Mouse (Mus musculus) E14TG2a.4 (cell line): ENCODE data around the gene Paqr8.

Experiments
- H3K27me3 ChIP-seq: 2 replicates; pipeline ENCODE4 v1.6.1; 2014; ENCODE audit warnings: low read length, control low read depth; ENCODE audit not compliant: insufficient read depth
- H3K36me3 ChIP-seq: 2 replicates; pipeline ENCODE4 v1.6.1; 2014; ENCODE audit warnings: low read length, control low read depth; ENCODE audit not compliant: insufficient read depth
- H3K4me1 ChIP-seq: replicated peaks from 2 replicates; pipeline ENCODE4 v1.6.1; 2014; ENCODE audit warnings: low read depth, low read length, control low read depth
- H3K4me3 ChIP-seq: replicated peaks from 2 replicates; pipeline ENCODE4 v1.5.1; 2014; ENCODE audit warnings: mild to moderate bottlenecking, low read length
- H3K9me3 ChIP-seq: 2 replicates; pipeline ENCODE4 v1.6.1; 2014; ENCODE audit warnings: low read length, control low read depth
- CTCF ChIP-seq: conservative IDR thresholded peaks from 2 replicates; pipeline ENCODE4 v1.5.1; 2014; ENCODE audit warnings: low read length
- NANOG ChIP-seq: IDR thresholded peaks from 2 replicates; pipeline ENCODE4 v1.6.1; 2014; ENCODE audit warnings: borderline replicate concordance, low read length, mixed read lengths
- POU5F1 ChIP-seq: IDR thresholded peaks from 2 replicates; pipeline ENCODE4 v1.6.1; 2014; ENCODE audit warnings: low read length, borderline replicate concordance

Paqr8 gene

DNA sequence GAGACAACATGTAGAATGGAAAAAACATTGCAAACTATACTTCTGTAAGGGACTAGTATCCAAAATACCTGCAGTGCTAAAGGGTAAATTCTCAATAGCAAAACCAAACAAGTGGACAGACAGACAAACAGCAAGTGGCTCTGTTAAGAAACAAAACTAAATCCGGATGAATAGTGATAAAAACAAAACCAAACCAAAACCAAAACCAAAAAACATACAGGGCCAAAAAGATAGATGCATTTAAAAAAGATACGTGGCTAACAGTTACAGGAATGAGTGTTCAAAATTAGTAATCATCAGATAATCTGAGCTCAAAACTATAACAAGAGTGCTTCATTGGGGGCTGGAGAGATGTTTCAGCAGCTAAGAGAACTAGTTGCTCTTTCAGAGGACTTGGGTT is 79.2 kb downstream of the Paqr8 start:
- peaks cover 14% of the 10 kb centered on the region for H3K4me1 ChIP-seq
- no peaks in the 10 kb centered on the region; the same call in 1 of the 2 replicates for H3K9me3 ChIP-seq
- H3K4me3 ChIP-seq: no peak overlapping the region
- H3K36me3 ChIP-seq: no peaks in the 10 kb centered on the region
- TF ChIP-seq NANOG: no peak
- TF ChIP-seq POU5F1: no peak
- no peak for TF ChIP-seq CTCF
- H3K27me3 ChIP-seq: no peaks in the 10 kb centered on the region

DNA sequence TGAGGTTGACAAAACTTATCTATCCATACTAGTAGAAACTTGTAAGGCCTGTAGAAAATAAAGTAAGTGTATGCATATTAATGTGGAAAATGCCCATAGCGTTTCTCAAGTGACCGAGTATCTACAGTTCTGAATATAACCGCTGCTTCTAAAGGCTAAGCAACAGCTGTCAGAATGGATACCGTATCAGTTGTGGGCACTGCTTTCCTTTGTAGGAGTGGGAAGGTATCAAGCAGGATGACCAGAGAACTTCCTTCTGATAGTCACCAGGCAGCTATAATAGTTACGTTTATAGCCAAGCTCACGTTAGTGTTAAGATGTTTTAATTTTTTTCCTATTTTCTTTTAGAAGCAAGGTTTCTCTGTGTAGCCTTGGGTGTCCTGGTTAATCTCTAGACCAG is 83.0 kb downstream of the Paqr8 start:
- 0 out of 2 replicates have a peak, but pooled peaks cover 10% of the 10 kb centered on the region for H3K9me3 ChIP-seq
- TF ChIP-seq POU5F1 (no peak), NANOG (no peak), CTCF (no peak)
- no peaks in the 10 kb centered on the region for H3K36me3 ChIP-seq
- H3K4me1 ChIP-seq: peaks cover 19% of the 10 kb centered on the region
- no peaks in the 10 kb centered on the region for H3K27me3 ChIP-seq
- no peak overlapping the region for H3K4me3 ChIP-seq

DNA sequence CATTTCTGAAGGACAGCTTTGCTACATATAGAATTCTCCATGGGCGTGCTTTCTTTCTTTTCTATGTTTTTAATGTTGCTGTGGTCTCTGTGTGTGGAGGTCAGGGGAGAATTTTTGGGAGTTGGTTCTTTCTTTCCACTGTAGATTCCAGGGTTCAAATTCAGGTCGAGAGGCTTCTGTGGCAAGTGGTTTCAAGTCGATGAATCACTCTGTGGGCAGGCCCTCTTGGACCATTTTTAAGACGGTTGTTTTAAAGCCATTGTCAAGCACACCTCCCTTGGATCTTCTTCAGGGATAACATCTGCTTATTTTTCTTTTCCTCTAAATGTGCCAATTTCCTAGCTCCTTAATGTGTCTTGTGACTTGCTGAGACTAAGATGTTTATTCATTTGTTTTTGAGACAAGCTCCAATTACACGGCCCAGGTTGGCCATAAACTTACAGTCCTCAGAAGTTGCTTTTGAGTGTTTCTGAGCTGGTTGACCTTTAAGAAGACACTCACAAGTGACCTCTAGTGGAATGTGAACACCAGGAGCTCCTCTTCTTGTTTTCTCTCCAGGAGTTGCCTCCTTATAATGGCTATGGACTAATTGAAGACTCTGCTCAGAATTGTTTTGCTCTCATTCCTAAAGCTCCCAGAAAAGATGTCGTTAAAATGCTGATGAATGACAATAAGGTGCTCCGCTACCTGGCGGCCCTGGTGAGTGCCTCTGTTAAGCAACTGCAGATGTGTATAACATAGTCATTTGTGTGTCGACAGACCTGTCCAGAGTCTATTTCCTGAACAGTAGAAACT is 84.1 kb downstream of the Paqr8 start:
- H3K4me1 ChIP-seq: peaks cover 23% of the 10 kb centered on the region

DNA sequence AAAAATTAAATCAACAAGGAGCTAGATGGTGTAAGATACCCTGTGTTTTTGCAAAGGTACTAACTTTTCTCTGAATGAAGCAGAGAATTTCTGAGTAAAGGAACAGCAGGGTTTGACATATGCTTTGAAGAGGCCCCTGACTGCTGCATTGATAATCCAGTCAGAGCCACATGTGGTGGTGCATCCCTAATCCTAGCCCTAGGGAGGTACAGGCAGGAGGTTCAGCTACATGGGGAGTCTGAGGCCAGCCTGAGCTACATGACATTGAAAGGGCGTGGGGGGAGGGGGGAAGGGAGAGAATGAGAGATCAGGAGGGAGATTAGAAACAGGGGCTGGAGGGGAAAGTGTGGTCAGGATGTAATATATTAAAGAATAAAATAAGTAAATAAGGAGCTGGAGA is 90.1 kb downstream of the Paqr8 start:
- Histone ChIP-seq H3K4me3 (no peak overlapping the region), H3K9me3 (0 out of 2 replicates have a peak, but pooled peaks cover 6% of the 10 kb centered on the region), H3K27me3 (no peaks in the 10 kb centered on the region), H3K36me3 (no peaks in the 10 kb centered on the region), H3K4me1 (peaks cover 23% of the 10 kb centered on the region)
- TF ChIP-seq CTCF: no peak
- TF ChIP-seq NANOG: no peak
- no peak for TF ChIP-seq POU5F1

More for the DNA sequence above, 84.1 kb downstream of the Paqr8 start:
- H3K4me3 ChIP-seq: no peak overlapping the region
- H3K27me3 ChIP-seq: no peaks in the 10 kb centered on the region
- 0 out of 2 replicates have a peak, but pooled peaks cover 10% of the 10 kb centered on the region for H3K9me3 ChIP-seq
- H3K36me3 ChIP-seq: no peaks in the 10 kb centered on the region
- TF ChIP-seq POU5F1 (peak; percentile 71; the same call in 1 of the 2 replicates), CTCF (no peak), NANOG (peak; percentile 98)

DNA sequence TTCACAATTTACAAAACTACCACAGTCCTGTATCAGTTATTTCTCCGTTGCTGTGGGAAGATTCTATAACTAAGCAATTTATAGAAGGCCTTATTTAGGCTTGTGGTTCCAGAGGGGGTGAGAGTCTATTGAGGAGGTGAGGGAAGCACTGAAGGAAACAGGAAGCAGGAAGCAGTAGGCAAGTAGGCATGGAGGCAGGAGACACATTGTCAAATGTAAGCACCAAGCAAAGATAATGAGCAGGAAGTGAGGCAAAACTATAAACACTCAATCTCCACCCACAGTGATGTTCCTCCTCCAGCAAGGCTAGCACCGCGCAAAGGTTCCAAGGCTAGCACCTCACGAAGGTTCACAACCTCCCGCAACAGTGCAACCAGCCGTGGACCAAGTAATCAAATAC is 91.4 kb downstream of the Paqr8 start:
- Histone ChIP-seq H3K9me3 (no peaks in the 10 kb centered on the region), H3K36me3 (no peaks in the 10 kb centered on the region)
- TF ChIP-seq NANOG: no peak
- TF ChIP-seq CTCF: no peak
- no peak for TF ChIP-seq POU5F1

DNA sequence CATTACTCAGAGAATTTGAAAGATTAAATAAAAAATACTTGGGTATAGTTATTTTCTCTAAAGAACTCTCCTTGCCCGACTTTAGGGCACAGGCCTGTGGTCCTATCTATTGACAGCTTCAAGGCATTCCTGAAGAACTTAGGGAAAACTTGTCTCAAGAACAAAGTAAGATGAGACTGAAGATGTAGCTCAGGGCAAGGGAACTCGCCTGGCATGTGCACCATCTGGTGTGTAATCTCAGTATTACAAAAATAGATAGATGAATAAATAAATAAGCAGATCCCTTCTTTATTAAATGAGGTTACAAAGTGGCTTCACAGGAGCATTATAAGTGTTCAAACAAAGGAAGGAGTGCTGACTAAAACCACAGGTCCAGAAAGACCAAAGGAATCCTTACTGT is 93.7 kb downstream of the Paqr8 start:
- TF ChIP-seq CTCF: no peak
- TF ChIP-seq NANOG: no peak
- no peak for TF ChIP-seq POU5F1
- Histone ChIP-seq H3K27me3 (no peaks in the 10 kb centered on the region), H3K9me3 (no peaks in the 10 kb centered on the region), H3K36me3 (no peaks in the 10 kb centered on the region), H3K4me1 (peaks cover 32% of the 10 kb centered on the region), H3K4me3 (no peak overlapping the region)

More for the DNA sequence above, 91.4 kb downstream of the Paqr8 start:
- Histone ChIP-seq H3K27me3 (no peaks in the 10 kb centered on the region), H3K4me3 (no peak overlapping the region), H3K4me1 (peaks cover 32% of the 10 kb centered on the region)

DNA sequence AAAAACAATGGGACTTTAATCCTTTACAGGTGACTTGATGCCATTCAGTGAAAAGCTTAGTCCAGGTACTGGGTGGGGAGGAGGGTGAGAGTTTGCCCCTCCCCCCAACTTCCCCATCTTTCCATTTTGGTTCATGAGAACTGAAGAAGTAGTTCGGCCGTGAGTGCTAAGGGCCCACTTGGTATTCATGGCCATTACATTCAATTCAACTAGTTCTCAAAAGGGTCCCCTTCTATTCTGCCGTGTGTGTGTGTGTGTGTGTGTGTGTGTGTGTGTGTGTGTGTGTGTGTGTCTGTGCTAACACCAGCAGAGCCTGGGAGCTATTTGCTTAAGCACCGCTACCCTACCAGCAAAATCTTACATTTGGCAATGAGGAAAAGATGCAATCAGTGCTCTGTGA is 94.2 kb downstream of the Paqr8 start:
- Histone ChIP-seq H3K9me3 (no peaks in the 10 kb centered on the region), H3K4me1 (peaks cover 27% of the 10 kb centered on the region), H3K27me3 (no peaks in the 10 kb centered on the region), H3K4me3 (no peak overlapping the region), H3K36me3 (no peaks in the 10 kb centered on the region)
- TF ChIP-seq NANOG: no peak
- no peak for TF ChIP-seq POU5F1
- TF ChIP-seq CTCF: no peak

DNA sequence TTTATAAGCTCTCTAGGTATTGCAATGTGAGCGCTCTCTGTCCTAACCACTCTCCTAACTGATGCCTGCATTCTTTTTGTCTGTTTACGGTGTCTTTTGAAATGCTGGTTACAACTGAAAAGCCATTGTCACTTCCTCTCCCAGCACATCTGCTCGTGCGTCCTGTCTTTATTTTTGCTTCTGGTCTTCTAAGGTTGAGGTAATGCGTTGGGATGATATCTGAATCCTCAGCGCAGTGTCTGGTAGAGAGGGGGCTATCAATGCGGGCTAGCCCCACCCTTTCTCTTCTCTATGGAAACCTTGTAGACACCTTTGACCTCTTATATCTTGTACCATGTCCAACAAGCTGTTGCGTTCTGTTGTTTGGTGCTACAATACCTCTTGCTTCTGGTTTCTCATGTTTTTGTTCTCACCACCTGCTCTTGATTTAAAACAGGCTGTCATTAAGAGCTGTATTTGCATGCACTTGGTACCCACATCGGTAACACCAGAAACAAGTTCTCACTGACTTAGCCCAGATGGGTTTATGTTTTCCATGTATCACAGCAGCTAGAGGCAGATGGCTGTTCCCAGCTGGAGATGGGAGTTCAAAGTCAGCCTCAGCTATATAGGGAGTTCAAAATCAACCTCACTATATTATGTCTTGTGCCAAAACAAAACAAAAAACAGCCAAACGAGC is 96.1 kb downstream of the Paqr8 start:
- Histone ChIP-seq H3K27me3 (no peaks in the 10 kb centered on the region), H3K4me1 (peaks cover 11% of the 10 kb centered on the region; the same call in 1 of the 2 replicates), H3K36me3 (no peaks in the 10 kb centered on the region), H3K9me3 (no peaks in the 10 kb centered on the region), H3K4me3 (no peak overlapping the region)
- no peak for TF ChIP-seq POU5F1
- no peak for TF ChIP-seq NANOG
- TF ChIP-seq CTCF: no peak
